In the genomic region with DNA sequence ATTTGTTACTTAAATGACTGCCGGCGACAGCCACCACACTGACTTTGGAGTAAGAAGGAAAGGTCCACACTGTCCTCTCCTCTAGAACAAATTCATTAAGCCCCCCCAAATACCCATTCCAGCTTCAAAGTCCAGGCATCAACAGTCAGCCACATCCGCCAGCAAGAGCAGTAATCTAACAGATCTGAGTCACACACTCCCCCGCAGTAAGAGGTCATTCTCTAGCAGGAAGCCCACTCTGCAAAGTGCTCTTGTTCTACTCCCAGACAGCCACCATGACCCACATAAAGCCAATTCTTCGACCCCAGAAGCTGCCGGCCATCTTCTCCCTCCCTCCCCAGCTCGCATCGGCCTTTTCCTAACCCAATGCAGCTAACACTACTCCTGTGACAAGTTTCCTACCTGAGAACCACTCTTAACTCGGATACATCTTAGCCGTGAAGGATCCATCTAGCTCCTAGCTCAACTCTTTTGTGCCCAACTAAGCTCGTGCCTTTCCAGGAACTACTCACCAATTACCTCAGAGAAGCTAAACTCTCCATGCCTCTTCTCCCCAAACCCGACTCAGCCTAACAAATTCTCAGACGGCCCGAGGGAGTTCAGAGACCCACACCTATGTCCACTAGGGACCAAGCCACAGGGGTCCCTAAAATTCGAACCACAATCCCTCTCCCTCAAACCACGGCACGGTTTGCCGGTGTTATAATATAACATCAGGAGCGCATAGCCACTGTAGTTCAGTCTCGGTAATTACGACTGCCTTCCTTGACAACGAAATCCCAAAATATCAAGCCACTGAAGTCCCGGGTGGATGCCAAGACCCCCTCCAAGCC, we compare ENCODE assay signal across 8 mouse cellular contexts. TPM values are rescaled to one million over a fixed set of nuclear protein-coding genes. Genes with fewer than 3 reads are reported as not detected.
A peak's percentile ranks its signal among the peaks of the same experiment; 100 is the strongest.
DNase-seq lines count a peak whose midpoint lies in the region; ATAC-seq and TF ChIP-seq lines count a peak whose summit lies in the region.

No protein-coding gene starts in this region.

- TF ChIP-seq EP300 in heart, adult 2 months (IDR thresholded peaks at IDR 0.05; ENCODE audit: insufficient read depth, low read depth, low read length): no peak

- H3K4me2 ChIP-seq in heart, embryonic 11.5 days: peak overlapping the region; percentile 91
- H3K4me2 ChIP-seq in limb, embryonic 11.5 days (ENCODE audit: low read depth, severe bottlenecking): peak overlapping the region; percentile 59
- H3K4me2 ChIP-seq in midbrain, embryonic 16.5 days (ENCODE audit: low read length): peak overlapping the region; percentile 97

- peak overlapping the region; percentile 94 for H3ac ChIP-seq in C2C12 (ENCODE audit: control insufficient read depth, insufficient read length, low read depth)

- intact Hi-C loops in heart, adult 2 months (cut with DNase I): no loop called here

- no peak for TF ChIP-seq POLR2A in heart, adult 2 months (IDR thresholded peaks at IDR 0.05; ENCODE audit: insufficient read depth, low read depth, low read length)
- TF ChIP-seq POLR2A in brain, embryonic 14.5 days (IDR thresholded peaks at IDR 0.05; ENCODE audit: borderline replicate concordance, extremely low read depth, insufficient read depth, insufficient read length, poor library complexity, severe bottlenecking): no peak

- peak overlapping the region; percentile 95 for H3K27ac ChIP-seq in heart, adult 2 months
- H3K27ac ChIP-seq in heart, embryonic 11.5 days (ENCODE audit: low read depth, low read length): peak overlapping the region; percentile 88
- peak overlapping the region; percentile 70; the same call in 1 of the 2 replicates for H3K27ac ChIP-seq in limb, embryonic 11.5 days (replicated peaks; ENCODE audit: low read depth, low read length)
- H3K27ac ChIP-seq in midbrain, embryonic 16.5 days (ENCODE audit: low read length): peak overlapping the region; percentile 87

- H3K36me3 ChIP-seq in heart, adult 2 months (ENCODE audit: control insufficient read depth, insufficient read depth, low read length): no peaks in the 10 kb centered on the region
- no peaks in the 10 kb centered on the region for H3K36me3 ChIP-seq in C2C12 (ENCODE audit: control insufficient read depth, insufficient read depth)
- H3K36me3 ChIP-seq in heart, embryonic 11.5 days (ENCODE audit: control insufficient read depth, insufficient read depth, low read length): no peaks in the 10 kb centered on the region
- no peaks in the 10 kb centered on the region for H3K36me3 ChIP-seq in limb, embryonic 11.5 days (ENCODE audit: control insufficient read depth, insufficient read depth, low read length)
- H3K36me3 ChIP-seq in midbrain, embryonic 16.5 days (ENCODE audit: control insufficient read depth, insufficient read depth, low read length): no peaks in the 10 kb centered on the region

- peak; percentile 27; the same call in 1 of the 2 replicates for ATAC-seq in heart, embryonic 11.5 days (replicated peaks; ENCODE audit: insufficient number of reproducible peaks, low FRiP score, low TSS enrichment)
- no peak for ATAC-seq in limb, embryonic 11.5 days (ENCODE audit: insufficient number of reproducible peaks, low FRiP score, low TSS enrichment, low read depth)
- peak; percentile 53; the same call in 1 of the 2 replicates for ATAC-seq in midbrain, embryonic 16.5 days

- 4% methylated on average over 23 of the region's 23 CpGs for WGBS in heart, adult 2 months
- WGBS in heart, embryonic 11.5 days (ENCODE audit: insufficient replicate concordance): 7% methylated on average over 23 of the region's 23 CpGs
- 9% methylated on average over 23 of the region's 23 CpGs for WGBS in limb, embryonic 11.5 days
- WGBS in midbrain, embryonic 16.5 days: 6% methylated on average over 23 of the region's 23 CpGs

- H3K9ac ChIP-seq in heart, adult 2 months (ENCODE audit: low read depth, low read length): peak overlapping the region; percentile 98
- peak overlapping the region; percentile 99 for H3K9ac ChIP-seq in heart, embryonic 11.5 days (ENCODE audit: low read depth, low read length)
- H3K9ac ChIP-seq in limb, embryonic 11.5 days (ENCODE audit: low read length): peak overlapping the region; percentile 95
- H3K9ac ChIP-seq in midbrain, embryonic 16.5 days (ENCODE audit: low read depth, low read length): peak overlapping the region; percentile 100

- H3K9me3 ChIP-seq in heart, embryonic 11.5 days (replicated peaks; ENCODE audit: control insufficient read depth, low read length): no peaks in the 10 kb centered on the region
- H3K9me3 ChIP-seq in limb, embryonic 11.5 days (ENCODE audit: control insufficient read depth, low read length): no peaks in the 10 kb centered on the region
- H3K9me3 ChIP-seq in midbrain, embryonic 16.5 days (replicated peaks; ENCODE audit: control insufficient read depth, low read length, poor library complexity, severe bottlenecking): no peaks in the 10 kb centered on the region

- peaks cover 6% of the 10 kb centered on the region for H3K4me1 ChIP-seq in heart, adult 2 months (ENCODE audit: control insufficient read depth, insufficient read depth, low read length)
- H3K4me1 ChIP-seq in heart, embryonic 11.5 days (ENCODE audit: control insufficient read depth, insufficient read depth, low read length): no peaks in the 10 kb centered on the region
- peaks cover 3% of the 10 kb centered on the region; the same call in 1 of the 2 replicates for H3K4me1 ChIP-seq in limb, embryonic 11.5 days (ENCODE audit: control insufficient read depth, insufficient read depth, low read length)
- peaks cover 23% of the 10 kb centered on the region for H3K4me1 ChIP-seq in midbrain, embryonic 16.5 days (ENCODE audit: control insufficient read depth, insufficient read depth, low read length)

- peak in 1 of 2 experiments; percentile 8 for DNase-seq in heart, adult 2 months
- DNase-seq in heart, postnatal 4 days: no peak
- peak; percentile 11 for DNase-seq in brain, embryonic 14.5 days (ENCODE audit: low read depth)
- DNase-seq in limb, embryonic 11.5 days (ENCODE audit: low spot score): peak; percentile 42
- no peak for DNase-seq in cerebellum, adult 11 months

- H3K27me3 ChIP-seq in heart, adult 2 months (ENCODE audit: control insufficient read depth, insufficient read depth, low read length): no peaks in the 10 kb centered on the region
- H3K27me3 ChIP-seq in C2C12 (ENCODE audit: control insufficient read depth, insufficient read depth, insufficient read length): peaks cover 7% of the 10 kb centered on the region
- no peaks in the 10 kb centered on the region for H3K27me3 ChIP-seq in heart, embryonic 11.5 days (ENCODE audit: control insufficient read depth, insufficient read depth, low read length)
- no peaks in the 10 kb centered on the region for H3K27me3 ChIP-seq in limb, embryonic 11.5 days (ENCODE audit: control insufficient read depth, insufficient read depth, low read length)
- H3K27me3 ChIP-seq in midbrain, embryonic 16.5 days (ENCODE audit: control insufficient read depth, insufficient read depth, low read depth, low read length): no peaks in the 10 kb centered on the region

- H3K79me3 ChIP-seq in C2C12 (ENCODE audit: low read depth): peaks cover 41% of the 10 kb centered on the region

- no peak for TF ChIP-seq CTCF in heart, adult 2 months (IDR thresholded peaks at IDR 0.05)
- TF ChIP-seq CTCF in C2C12 (IDR thresholded peaks at IDR 0.05; ENCODE audit: control insufficient read depth, insufficient read depth, insufficient read length): no peak
- no peak for TF ChIP-seq CTCF in brain, embryonic 14.5 days (IDR thresholded peaks at IDR 0.05; ENCODE audit: borderline replicate concordance, extremely low read depth, insufficient read depth, insufficient read length)

- peak overlapping the region; percentile 100 for H3K4me3 ChIP-seq in heart, adult 2 months
- peak overlapping the region; percentile 72 for H3K4me3 ChIP-seq in C2C12 (ENCODE audit: insufficient read depth, poor library complexity, severe bottlenecking)
- H3K4me3 ChIP-seq in heart, embryonic 11.5 days (ENCODE audit: low read depth, low read length): peak overlapping the region; percentile 99
- H3K4me3 ChIP-seq in limb, embryonic 11.5 days (ENCODE audit: low read depth, low read length): peak overlapping the region; percentile 79
- peak overlapping the region; percentile 100 for H3K4me3 ChIP-seq in midbrain, embryonic 16.5 days (ENCODE audit: low read depth, low read length)

- H3K79me2 ChIP-seq in heart, adult 2 months (replicated peaks; ENCODE audit: control insufficient read depth, insufficient read depth, low read length): peaks cover 6% of the 10 kb centered on the region
- peaks cover 57% of the 10 kb centered on the region for H3K79me2 ChIP-seq in C2C12 (ENCODE audit: control insufficient read depth, insufficient read depth)

TF ChIP-seq in C2C12, 6 proteins besides CTCF, POLR2A, EP300 and RAD21:
- TF ChIP-seq USF1 (IDR thresholded peaks at IDR 0.05; ENCODE audit: low read depth): no peak
- TF ChIP-seq MAX (IDR thresholded peaks at IDR 0.05): no peak
- no peak for TF ChIP-seq MYOG (IDR thresholded peaks at IDR 0.05; ENCODE audit: control insufficient read depth, extremely low read depth, insufficient read length)
- TF ChIP-seq FOSL1 (IDR thresholded peaks at IDR 0.05; ENCODE audit: insufficient read depth, low read length, poor library complexity, severe bottlenecking): no peak
- no peak for TF ChIP-seq CEBPB (IDR thresholded peaks at IDR 0.05; ENCODE audit: low read depth)
- no peak for TF ChIP-seq MYOD1 (IDR thresholded peaks at IDR 0.05; ENCODE audit: control insufficient read depth, insufficient read length, low read depth)

RNA-seq across cellular contexts. Expression of gene Rad54l2, which starts 0.8 kb away (rescaled TPM):
- 10 to 100 TPM in 1 of 2 experiments, 1 to 10 TPM in 1; 9.5 to 10.7 TPM for total RNA-seq in heart, adult 2 months (2021)
- 14.0 and 14.8 TPM in 2 replicates for polyA plus RNA-seq in heart, adult 2 months (2012; rRNA removed)
- total RNA-seq in heart, postnatal 4 days (2021): 10 to 100 TPM; 17.8 to 18.2 TPM
- 8.0 TPM for polyA plus RNA-seq in C2C12 (2012; fragmentation: generic; extraction: Trizol)
- polyA plus RNA-seq in brain, embryonic 14.5 days (2012; rRNA removed): 14.5 and 18.3 TPM in 2 replicates
- polyA plus RNA-seq in heart, embryonic 11.5 days (2014; fragmentation: Nextera tagmentation; extraction: Ambion mirVana): 3.2 and 5.8 TPM in 2 replicates
- 7.5 and 7.7 TPM in 2 replicates for polyA plus RNA-seq in limb, embryonic 11.5 days (2014; fragmentation: Nextera tagmentation; extraction: Ambion mirVana)
- 5.2 and 6.4 TPM in 2 replicates for polyA plus RNA-seq in midbrain, embryonic 16.5 days (2015; fragmentation: Nextera tagmentation; extraction: Ambion mirVana)

RNA-seq across cellular contexts. Expression of gene Dcaf1, which starts 33.5 kb away (rescaled TPM):
- total RNA-seq in heart, adult 2 months (2021): 10 to 100 TPM; 27.3 to 27.9 TPM
- 9.8 and 19.9 TPM in 2 replicates for polyA plus RNA-seq in heart, adult 2 months (2012; rRNA removed)
- 10 to 100 TPM; 28.8 to 29.5 TPM for total RNA-seq in heart, postnatal 4 days (2021)
- polyA plus RNA-seq in C2C12 (2012; fragmentation: generic; extraction: Trizol): 17.1 TPM
- polyA plus RNA-seq in brain, embryonic 14.5 days (2012; rRNA removed): 31.1 and 31.8 TPM in 2 replicates
- 21.7 and 23.5 TPM in 2 replicates for polyA plus RNA-seq in heart, embryonic 11.5 days (2014; fragmentation: Nextera tagmentation; extraction: Ambion mirVana)
- 32.9 and 33.6 TPM in 2 replicates for polyA plus RNA-seq in limb, embryonic 11.5 days (2014; fragmentation: Nextera tagmentation; extraction: Ambion mirVana)
- polyA plus RNA-seq in midbrain, embryonic 16.5 days (2015; fragmentation: Nextera tagmentation; extraction: Ambion mirVana): 20.4 and 23.2 TPM in 2 replicates

Comparison
In these comparisons a context has a peak if more than half of its experiments do, and no peak if none do; other contexts are left out.
1. DNase-seq: peak in brain, embryonic 14.5 days (single experiment) and limb, embryonic 11.5 days (single experiment); none in heart, postnatal 4 days (single experiment) and cerebellum, adult 11 months (single experiment).
2. Peak in every context shown above with its lines, with median percentiles within 50 percentile points of each other: H3K27ac ChIP-seq, H3K4me3 ChIP-seq, H3K9ac ChIP-seq and H3K4me2 ChIP-seq.